Mouse (Mus musculus): ENCODE results near the gene Cpsf4l. TPM values are rescaled to one million over a fixed set of nuclear protein-coding genes. Genes with fewer than 3 reads are reported as not detected.
A peak's percentile ranks its signal among the peaks of the same experiment; 100 is the strongest.

The Cpsf4l gene
- 0.27 and 0.54 TPM in 2 replicates for polyA plus RNA-seq (2014; fragmentation: Nextera tagmentation; extraction: Ambion mirVana)

DNA sequence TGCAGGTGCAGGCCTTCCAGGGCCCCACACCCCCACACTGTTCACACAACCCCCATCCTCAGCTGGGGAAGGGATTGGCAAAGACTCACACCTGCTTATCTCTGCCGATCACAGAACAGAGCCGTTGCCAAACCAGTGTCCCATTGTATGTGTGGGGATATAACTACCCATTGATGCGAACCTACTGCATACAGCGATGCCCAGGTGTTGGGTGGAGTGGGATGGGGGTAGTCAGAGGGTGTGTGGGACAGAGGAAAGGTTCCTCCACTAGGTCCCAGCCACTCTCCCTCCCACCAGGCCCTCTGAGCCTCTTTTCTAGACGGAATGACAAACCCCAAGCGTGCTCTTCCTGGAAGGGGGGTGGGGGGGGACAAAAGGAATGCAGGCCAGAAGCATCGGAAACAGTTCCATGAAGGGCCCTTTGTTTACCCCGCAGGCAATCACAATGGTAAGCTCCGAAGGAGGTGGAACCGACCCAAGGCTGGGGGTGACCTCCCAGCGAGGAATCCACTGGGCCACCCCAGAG lies at the start of gene Cpsf4l:
Gene Cpsf4l (minus strand): TSS at position 287 of the 526 bp plus-strand sequence.
- ATAC-seq (ENCODE audit: low FRiP score) = peak; percentile 69
- peak; percentile 33 for DNase-seq (ENCODE audit: low spot score)
- WGBS = 5% methylated on average over 11 of the region's 11 CpGs
- no peaks in the 10 kb centered on the region for H3K9me3 ChIP-seq (ENCODE audit: control insufficient read depth, low read length)
- H3K27ac ChIP-seq = peak within 1 kb of the TSS; percentile 33
- peaks cover 15% of the 10 kb centered on the region for H3K4me1 ChIP-seq (replicated peaks; ENCODE audit: control insufficient read depth, insufficient read depth, low read length)
- H3K27me3 ChIP-seq (ENCODE audit: control insufficient read depth, insufficient read depth, low read length) = 0 out of 2 replicates have a peak, but pooled peaks cover 7% of the 10 kb centered on the region
- no peak within 1 kb of the TSS for H3K4me3 ChIP-seq (replicated peaks; ENCODE audit: low read length)
- H3K4me2 ChIP-seq (replicated peaks) = 0 out of 2 replicates have a peak within 1 kb of the TSS, but pooled peaks have one; percentile 8
- peak within 1 kb of the TSS; percentile 46; the same call in 1 of the 2 replicates for H3K9ac ChIP-seq
- H3K36me3 ChIP-seq (replicated peaks; ENCODE audit: control insufficient read depth, insufficient read depth) = no peaks in the 10 kb centered on the region

DNA sequence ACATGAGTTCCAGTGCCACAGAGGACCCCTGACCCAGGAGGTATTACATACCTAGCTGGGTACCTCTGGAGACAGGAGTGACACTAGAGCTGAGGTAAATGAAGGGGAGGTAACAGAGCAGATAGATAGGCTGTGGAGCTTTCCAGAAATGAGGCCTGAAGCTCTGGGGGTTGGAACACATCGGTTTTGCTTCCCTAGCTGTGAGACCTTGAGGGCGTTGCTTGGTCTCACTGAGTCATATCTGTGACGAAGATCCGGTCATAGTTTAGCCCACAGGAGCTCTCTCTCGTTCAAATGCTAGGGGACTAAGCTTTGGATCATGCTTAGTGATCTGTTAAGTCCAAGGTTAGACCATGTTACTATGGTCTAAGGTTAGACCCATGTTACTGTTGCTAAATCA lies 49.0 kb upstream of the Cpsf4l start:
- Histone ChIP-seq H3K9ac (no peak overlapping the region), H3K9me3 (ENCODE audit: control insufficient read depth, low read length) (no peaks in the 10 kb centered on the region), H3K4me2 (replicated peaks) (no peak overlapping the region), H3K4me1 (replicated peaks; ENCODE audit: control insufficient read depth, insufficient read depth, low read length) (no peaks in the 10 kb centered on the region), H3K27me3 (ENCODE audit: control insufficient read depth, insufficient read depth, low read length) (no peaks in the 10 kb centered on the region), H3K4me3 (replicated peaks; ENCODE audit: low read length) (no peak overlapping the region), H3K36me3 (replicated peaks; ENCODE audit: control insufficient read depth, insufficient read depth) (no peaks in the 10 kb centered on the region), H3K27ac (no peak overlapping the region)
- DNase-seq (ENCODE audit: low spot score) (no peak), ATAC-seq (ENCODE audit: low FRiP score) (no peak)
- WGBS = 94% methylated on average over 5 of the region's 5 CpGs

DNA sequence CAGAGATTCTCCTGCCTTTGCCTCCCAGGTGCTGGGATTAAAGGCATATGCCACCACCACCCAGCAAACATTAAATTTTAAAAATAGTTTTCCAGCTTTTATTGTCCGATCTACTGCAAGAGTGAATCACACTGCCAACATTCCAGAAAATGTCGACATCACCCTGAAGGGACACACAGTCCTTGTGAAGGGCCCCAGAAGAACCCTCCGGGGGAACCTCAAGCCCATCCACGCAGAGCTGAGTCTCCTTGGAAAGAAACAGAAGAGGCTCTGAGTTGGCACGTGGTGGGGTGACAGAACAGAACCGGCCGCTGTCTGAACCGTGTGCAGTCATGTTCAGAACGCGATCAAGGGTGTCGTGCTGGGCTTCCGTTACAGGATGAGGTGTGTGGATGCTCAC lies 46.8 kb upstream of the Cpsf4l start:
- WGBS = 96% methylated on average over 12 of the region's 12 CpGs

DNA sequence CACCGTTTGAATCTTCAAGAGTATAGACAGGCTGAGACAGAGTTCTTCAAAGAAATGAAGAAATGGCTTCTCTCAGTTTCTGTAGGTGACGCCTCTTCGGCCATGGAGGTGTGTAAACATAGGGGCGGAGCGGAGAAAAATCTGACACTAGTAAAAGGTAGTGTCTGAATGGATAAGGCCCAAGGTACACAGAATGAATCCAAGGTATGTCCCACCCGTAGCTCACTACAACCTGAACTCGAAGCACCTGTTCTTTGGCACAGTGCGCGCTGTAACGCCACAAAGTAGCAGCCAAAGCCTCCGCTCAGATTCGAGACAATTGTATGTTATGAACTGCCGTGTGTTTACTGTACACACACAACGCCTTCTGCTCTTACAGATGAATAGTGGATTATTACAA lies 46.1 kb upstream of the Cpsf4l start:
- 91% methylated on average over 14 of the region's 14 CpGs for WGBS
- H3K36me3 ChIP-seq (replicated peaks; ENCODE audit: control insufficient read depth, insufficient read depth) = no peaks in the 10 kb centered on the region
- no peak overlapping the region for H3K4me2 ChIP-seq (replicated peaks)

More for the DNA sequence above, 46.8 kb upstream of the Cpsf4l start:
- no peaks in the 10 kb centered on the region for H3K27me3 ChIP-seq (ENCODE audit: control insufficient read depth, insufficient read depth, low read length)
- H3K27ac ChIP-seq = no peak overlapping the region
- ATAC-seq (ENCODE audit: low FRiP score) (no peak), DNase-seq (ENCODE audit: low spot score) (no peak)
- H3K9me3 ChIP-seq (ENCODE audit: control insufficient read depth, low read length) = no peaks in the 10 kb centered on the region
- no peak overlapping the region for H3K4me2 ChIP-seq (replicated peaks)
- no peak overlapping the region for H3K9ac ChIP-seq
- H3K4me3 ChIP-seq (replicated peaks; ENCODE audit: low read length) = no peak overlapping the region
- 0 out of 2 replicates have a peak, but pooled peaks cover 3% of the 10 kb centered on the region for H3K4me1 ChIP-seq (replicated peaks; ENCODE audit: control insufficient read depth, insufficient read depth, low read length)
- H3K36me3 ChIP-seq (replicated peaks; ENCODE audit: control insufficient read depth, insufficient read depth) = no peaks in the 10 kb centered on the region

DNA sequence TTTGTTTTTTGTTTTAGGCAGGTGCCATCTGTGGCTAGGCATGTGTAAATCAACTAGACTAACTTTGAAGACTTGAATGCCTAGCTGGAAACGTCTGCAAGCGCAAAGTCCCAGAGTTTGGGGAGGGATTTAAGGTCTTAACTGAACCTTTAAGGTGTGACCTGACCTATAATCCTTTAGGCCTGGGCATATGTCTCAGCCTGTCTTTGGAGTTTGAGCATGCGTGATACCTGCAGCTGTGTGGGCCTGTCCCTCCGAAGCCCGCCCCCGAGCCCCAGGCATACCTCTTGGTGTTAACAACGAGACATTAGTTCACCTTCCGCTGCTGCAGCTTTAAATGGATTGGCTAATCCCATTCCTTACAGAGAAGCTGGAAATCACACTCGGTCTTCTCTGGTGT lies 45.0 kb upstream of the Cpsf4l start:
- ATAC-seq (ENCODE audit: low FRiP score) (no peak), DNase-seq (ENCODE audit: low spot score) (no peak)
- Histone ChIP-seq H3K4me1 (replicated peaks; ENCODE audit: control insufficient read depth, insufficient read depth, low read length) (peaks cover 8% of the 10 kb centered on the region), H3K36me3 (replicated peaks; ENCODE audit: control insufficient read depth, insufficient read depth) (no peaks in the 10 kb centered on the region), H3K9ac (no peak overlapping the region), H3K4me2 (replicated peaks) (no peak overlapping the region), H3K27me3 (ENCODE audit: control insufficient read depth, insufficient read depth, low read length) (no peaks in the 10 kb centered on the region), H3K27ac (no peak overlapping the region), H3K9me3 (ENCODE audit: control insufficient read depth, low read length) (no peaks in the 10 kb centered on the region), H3K4me3 (replicated peaks; ENCODE audit: low read length) (no peak overlapping the region)
- WGBS = 47% methylated on average over 9 of the region's 9 CpGs

More for the DNA sequence above, 46.1 kb upstream of the Cpsf4l start:
- Histone ChIP-seq H3K27ac (no peak overlapping the region), H3K4me3 (replicated peaks; ENCODE audit: low read length) (no peak overlapping the region), H3K27me3 (ENCODE audit: control insufficient read depth, insufficient read depth, low read length) (no peaks in the 10 kb centered on the region), H3K9ac (no peak overlapping the region), H3K9me3 (ENCODE audit: control insufficient read depth, low read length) (no peaks in the 10 kb centered on the region), H3K4me1 (replicated peaks; ENCODE audit: control insufficient read depth, insufficient read depth, low read length) (0 out of 2 replicates have a peak, but pooled peaks cover 3% of the 10 kb centered on the region)
- DNase-seq (ENCODE audit: low spot score) = no peak
- no peak for ATAC-seq (ENCODE audit: low FRiP score)

DNA sequence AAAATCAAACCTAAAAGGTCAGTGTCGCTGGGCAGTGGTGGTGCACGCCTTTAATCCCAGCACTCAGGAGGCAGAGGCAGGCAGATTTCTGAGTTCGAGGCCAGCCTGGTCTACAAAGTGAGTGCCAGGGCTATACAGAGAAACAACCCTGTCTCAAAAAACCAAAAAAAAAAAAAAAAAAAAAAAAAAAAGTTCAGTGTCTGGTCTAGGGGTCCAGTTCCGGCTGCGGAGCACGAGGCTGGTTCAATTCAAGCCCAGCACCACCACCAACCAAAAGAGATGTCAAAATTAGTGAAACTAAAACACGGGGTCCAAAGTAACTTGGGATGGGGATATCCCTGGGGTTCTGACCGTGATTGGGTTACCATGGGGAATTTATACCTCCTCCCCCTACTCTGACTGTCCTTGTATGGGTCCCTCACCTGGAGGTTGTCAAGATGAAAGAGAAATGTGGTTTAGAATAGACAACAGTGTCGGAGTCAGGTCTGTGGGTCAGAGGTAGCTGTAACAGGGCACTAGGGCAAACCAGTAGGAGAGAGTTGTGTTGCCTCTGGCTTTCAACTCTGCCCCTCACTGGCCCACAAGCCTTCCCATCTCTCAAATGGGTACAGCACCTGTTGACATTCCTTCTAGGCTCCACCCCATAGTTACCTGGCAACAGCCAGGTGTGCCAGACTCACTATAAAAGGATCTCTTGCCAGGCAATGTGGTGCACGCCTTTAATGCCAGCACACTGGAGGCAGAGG lies 43.0 kb upstream of the Cpsf4l start:
- H3K9ac ChIP-seq = no peak overlapping the region
- WGBS = 93% methylated on average over 10 of the region's 10 CpGs
- no peaks in the 10 kb centered on the region for H3K27me3 ChIP-seq (ENCODE audit: control insufficient read depth, insufficient read depth, low read length)
- DNase-seq (ENCODE audit: low spot score) (no peak), ATAC-seq (ENCODE audit: low FRiP score) (no peak)
- H3K4me1 ChIP-seq (replicated peaks; ENCODE audit: control insufficient read depth, insufficient read depth, low read length) = peaks cover 28% of the 10 kb centered on the region
- H3K36me3 ChIP-seq (replicated peaks; ENCODE audit: control insufficient read depth, insufficient read depth) = no peaks in the 10 kb centered on the region
- no peak overlapping the region for H3K4me2 ChIP-seq (replicated peaks)
- no peak overlapping the region for H3K4me3 ChIP-seq (replicated peaks; ENCODE audit: low read length)
- no peak overlapping the region for H3K27ac ChIP-seq
- no peaks in the 10 kb centered on the region for H3K9me3 ChIP-seq (ENCODE audit: control insufficient read depth, low read length)

DNA sequence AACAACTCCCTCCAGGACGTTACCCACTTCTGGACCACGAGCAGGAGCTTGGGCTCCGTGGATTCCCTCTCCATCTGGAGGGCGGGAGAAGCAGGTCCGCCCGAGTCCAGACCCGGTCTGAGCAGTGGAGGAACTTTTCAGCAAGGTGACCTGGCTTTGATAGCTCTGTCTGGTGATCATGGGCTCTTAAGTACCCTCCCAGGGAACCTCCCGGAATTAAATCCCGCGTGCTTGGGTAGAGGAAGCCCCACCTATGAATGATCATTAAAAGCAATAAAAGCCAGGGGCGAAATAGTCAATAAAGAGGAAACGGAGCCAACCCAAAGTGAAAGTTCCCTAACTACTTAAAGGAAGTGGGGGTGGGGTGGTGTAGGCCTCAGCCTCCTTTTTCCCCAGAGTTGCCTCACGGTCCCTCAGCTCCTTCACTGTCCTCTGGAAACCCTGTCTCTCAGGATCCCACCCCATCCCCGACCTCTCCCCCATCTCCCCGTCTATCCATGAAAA lies 42.4 kb upstream of the Cpsf4l start:
- peak overlapping the region; percentile 93; the same call in 1 of the 2 replicates for H3K9ac ChIP-seq
- H3K4me3 ChIP-seq (replicated peaks; ENCODE audit: low read length) = peak overlapping the region; percentile 90
- H3K36me3 ChIP-seq (replicated peaks; ENCODE audit: control insufficient read depth, insufficient read depth) = no peaks in the 10 kb centered on the region
- no peaks in the 10 kb centered on the region for H3K27me3 ChIP-seq (ENCODE audit: control insufficient read depth, insufficient read depth, low read length)
- peaks cover 34% of the 10 kb centered on the region for H3K4me1 ChIP-seq (replicated peaks; ENCODE audit: control insufficient read depth, insufficient read depth, low read length)
- WGBS = 30% methylated on average over 15 of the region's 15 CpGs
- ATAC-seq (ENCODE audit: low FRiP score) (peak; percentile 2; the same call in 1 of the 2 replicates), DNase-seq (ENCODE audit: low spot score) (no peak)
- peak overlapping the region; percentile 94 for H3K27ac ChIP-seq
- no peaks in the 10 kb centered on the region for H3K9me3 ChIP-seq (ENCODE audit: control insufficient read depth, low read length)
- H3K4me2 ChIP-seq (replicated peaks) = peak overlapping the region; percentile 77

DNA sequence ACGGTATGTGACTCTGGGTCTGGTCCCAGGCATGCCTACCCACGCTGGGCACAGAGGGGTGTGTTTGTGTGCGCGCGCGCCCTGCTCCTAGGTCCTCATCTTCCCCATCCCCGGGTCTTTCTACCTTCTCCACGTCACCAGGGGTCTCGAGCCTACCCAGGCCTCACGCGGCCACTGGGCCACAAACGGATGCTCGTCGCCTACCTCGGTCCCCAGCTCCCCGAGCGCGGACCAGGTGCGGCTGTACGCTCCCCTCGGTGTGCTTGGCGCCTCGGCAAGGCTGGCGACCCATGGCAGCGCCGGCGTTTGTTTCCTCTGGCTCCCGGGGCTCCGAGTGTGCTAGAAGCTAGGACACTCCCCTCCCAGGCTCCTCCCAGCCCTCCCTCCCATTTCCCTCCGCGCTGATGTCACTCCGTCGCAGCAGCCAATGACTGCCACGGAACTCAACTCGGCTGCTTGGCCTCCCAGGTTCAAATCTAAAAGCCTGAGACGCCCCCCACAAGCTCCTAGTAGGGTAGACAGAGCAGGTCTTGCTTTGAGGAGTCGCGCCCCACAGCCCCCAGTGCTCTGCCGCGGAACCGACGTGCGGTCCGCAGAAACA lies 41.8 kb upstream of the Cpsf4l start, which contains the start of gene Cdc42ep4:
Gene Cdc42ep4 (minus strand): TSS at position 398 of the 601 bp plus-strand sequence.
- DNase-seq (ENCODE audit: low spot score) (peak; percentile 90), ATAC-seq (ENCODE audit: low FRiP score) (peak; percentile 90)
- Histone ChIP-seq H3K4me1 (replicated peaks; ENCODE audit: control insufficient read depth, insufficient read depth, low read length) (peaks cover 38% of the 10 kb centered on the region), H3K4me2 (replicated peaks) (peak within 1 kb of the TSS; percentile 77), H3K9ac (peak within 1 kb of the TSS; percentile 93), H3K4me3 (replicated peaks; ENCODE audit: low read length) (peak within 1 kb of the TSS; percentile 90), H3K27ac (peak within 1 kb of the TSS; percentile 94), H3K9me3 (ENCODE audit: control insufficient read depth, low read length) (no peaks in the 10 kb centered on the region), H3K27me3 (ENCODE audit: control insufficient read depth, insufficient read depth, low read length) (no peaks in the 10 kb centered on the region), H3K36me3 (replicated peaks; ENCODE audit: control insufficient read depth, insufficient read depth) (no peaks in the 10 kb centered on the region)
- under 1% methylated on average over 44 of the region's 44 CpGs for WGBS

All from hindbrain, embryonic 14.5 days (tissue).